Mouse (Mus musculus): Measurements from ENCODE around the gene Plp2. TPM values are rescaled to one million over a fixed set of nuclear protein-coding genes. Genes with fewer than 3 reads are reported as not detected.

Gene Plp2
- polyA plus RNA-seq, 1 experiment from 2014 or later, result 21.1 TPM

GRCm38 (mm10) chrX:7680864-7681263, 9.7 kb upstream of the Plp2 start, which contains the start of gene Magix:
TSS of gene Magix (minus strand) at chrX:7681251.
- H3K27me3 ChIP-seq (replicated peaks; ENCODE audit: control insufficient read depth, insufficient read depth, low read length), result no peaks in the 10 kb centered on the region
- H3K9me3 ChIP-seq (ENCODE audit: control insufficient read depth, low read length), result no peaks in the 10 kb centered on the region
- H3K4me2 ChIP-seq (ENCODE audit: low read length), result peak within 1 kb of the TSS; percentile 53
- no peaks in the 10 kb centered on the region for H3K36me3 ChIP-seq (ENCODE audit: control insufficient read depth, insufficient read depth, low read length)
- H3K4me1 ChIP-seq (ENCODE audit: control insufficient read depth, insufficient read depth, low read depth, low read length), result no peaks in the 10 kb centered on the region
- no peak within 1 kb of the TSS for H3K9ac ChIP-seq (ENCODE audit: low read depth, low read length)
- WGBS, result 69% methylated on average over 14 of the region's 14 CpGs
- no peak within 1 kb of the TSS for H3K27ac ChIP-seq (ENCODE audit: low read depth, low read length)
- H3K4me3 ChIP-seq (ENCODE audit: low read length), result peak within 1 kb of the TSS; percentile 31; the same call in 1 of the 2 replicates
- ATAC-seq, result no peak

- Histone ChIP-seq H3K4me3 (ENCODE audit: low read length) (peak overlapping the region; percentile 31), H3K9ac (ENCODE audit: low read depth, low read length) (peak overlapping the region; percentile 41; the same call in 1 of the 2 replicates), H3K4me1 (ENCODE audit: control insufficient read depth, insufficient read depth, low read depth, low read length) (no peaks in the 10 kb centered on the region), H3K4me2 (ENCODE audit: low read length) (peak overlapping the region; percentile 53), H3K27me3 (replicated peaks; ENCODE audit: control insufficient read depth, insufficient read depth, low read length) (no peaks in the 10 kb centered on the region), H3K36me3 (ENCODE audit: control insufficient read depth, insufficient read depth, low read length) (no peaks in the 10 kb centered on the region), H3K27ac (ENCODE audit: low read depth, low read length) (no peak overlapping the region), H3K9me3 (ENCODE audit: control insufficient read depth, low read length) (no peaks in the 10 kb centered on the region)
- 28% methylated on average over 12 of the region's 12 CpGs for WGBS
- ATAC-seq, result peak; percentile 44; the same call in 1 of the 2 replicates
These were observed 8.8 kb upstream of the Plp2 start for GRCm38 (mm10) chrX:7680057-7680412.

- 18% methylated on average over 27 of the region's 27 CpGs for WGBS
- Histone ChIP-seq H3K36me3 (ENCODE audit: control insufficient read depth, insufficient read depth, low read length) (no peaks in the 10 kb centered on the region), H3K4me2 (ENCODE audit: low read length) (peak overlapping the region; percentile 53), H3K4me1 (ENCODE audit: control insufficient read depth, insufficient read depth, low read depth, low read length) (no peaks in the 10 kb centered on the region), H3K9me3 (ENCODE audit: control insufficient read depth, low read length) (no peaks in the 10 kb centered on the region), H3K27me3 (replicated peaks; ENCODE audit: control insufficient read depth, insufficient read depth, low read length) (no peaks in the 10 kb centered on the region), H3K4me3 (ENCODE audit: low read length) (peak overlapping the region; percentile 31), H3K9ac (ENCODE audit: low read depth, low read length) (peak overlapping the region; percentile 41; the same call in 1 of the 2 replicates), H3K27ac (ENCODE audit: low read depth, low read length) (no peak overlapping the region)
- peak; percentile 94 for ATAC-seq
These were observed 8.3 kb upstream of the Plp2 start for GRCm38 (mm10) chrX:7679405-7680056.

- Histone ChIP-seq H3K9me3 (ENCODE audit: control insufficient read depth, low read length) (no peaks in the 10 kb centered on the region), H3K4me1 (ENCODE audit: control insufficient read depth, insufficient read depth, low read depth, low read length) (no peaks in the 10 kb centered on the region), H3K27ac (ENCODE audit: low read depth, low read length) (no peak overlapping the region), H3K4me3 (ENCODE audit: low read length) (no peak overlapping the region), H3K9ac (ENCODE audit: low read depth, low read length) (no peak overlapping the region), H3K36me3 (ENCODE audit: control insufficient read depth, insufficient read depth, low read length) (no peaks in the 10 kb centered on the region), H3K4me2 (ENCODE audit: low read length) (no peak overlapping the region), H3K27me3 (replicated peaks; ENCODE audit: control insufficient read depth, insufficient read depth, low read length) (no peaks in the 10 kb centered on the region)
- WGBS, result 44% methylated on average over 3 of the region's 3 CpGs
- ATAC-seq, result no peak
These were observed 7.8 kb upstream of the Plp2 start for GRCm38 (mm10) chrX:7678986-7679385.

- Histone ChIP-seq H3K9ac (ENCODE audit: low read depth, low read length) (peak overlapping the region; percentile 47), H3K27ac (ENCODE audit: low read depth, low read length) (no peak overlapping the region), H3K36me3 (ENCODE audit: control insufficient read depth, insufficient read depth, low read length) (no peaks in the 10 kb centered on the region), H3K27me3 (replicated peaks; ENCODE audit: control insufficient read depth, insufficient read depth, low read length) (no peaks in the 10 kb centered on the region), H3K9me3 (ENCODE audit: control insufficient read depth, low read length) (no peaks in the 10 kb centered on the region), H3K4me3 (ENCODE audit: low read length) (peak overlapping the region; percentile 26), H3K4me2 (ENCODE audit: low read length) (peak overlapping the region; percentile 55), H3K4me1 (ENCODE audit: control insufficient read depth, insufficient read depth, low read depth, low read length) (no peaks in the 10 kb centered on the region)
- WGBS, result 35% methylated on average over 10 of the region's 10 CpGs
- no peak for ATAC-seq
These were observed 3.8 kb upstream of the Plp2 start for GRCm38 (mm10) chrX:7675001-7675380.

GRCm38 (mm10) chrX:7674284-7675000, 3.3 kb upstream of the Plp2 start:
- Histone ChIP-seq H3K4me3 (ENCODE audit: low read length) (peak overlapping the region; percentile 26), H3K4me2 (ENCODE audit: low read length) (peak overlapping the region; percentile 55), H3K27ac (ENCODE audit: low read depth, low read length) (no peak overlapping the region), H3K27me3 (replicated peaks; ENCODE audit: control insufficient read depth, insufficient read depth, low read length) (no peaks in the 10 kb centered on the region), H3K4me1 (ENCODE audit: control insufficient read depth, insufficient read depth, low read depth, low read length) (no peaks in the 10 kb centered on the region), H3K9me3 (ENCODE audit: control insufficient read depth, low read length) (no peaks in the 10 kb centered on the region), H3K9ac (ENCODE audit: low read depth, low read length) (peak overlapping the region; percentile 47), H3K36me3 (ENCODE audit: control insufficient read depth, insufficient read depth, low read length) (no peaks in the 10 kb centered on the region)
- 32% methylated on average over 28 of the region's 28 CpGs for WGBS
- peak; percentile 48 for ATAC-seq

GRCm38 (mm10) chrX:7673578-7674281, 2.5 kb upstream of the Plp2 start:
- H3K36me3 ChIP-seq (ENCODE audit: control insufficient read depth, insufficient read depth, low read length), result no peaks in the 10 kb centered on the region
- WGBS, result 43% methylated on average over 12 of the region's 12 CpGs
- H3K9ac ChIP-seq (ENCODE audit: low read depth, low read length), result no peak overlapping the region
- no peak overlapping the region for H3K27ac ChIP-seq (ENCODE audit: low read depth, low read length)
- no peak overlapping the region for H3K4me2 ChIP-seq (ENCODE audit: low read length)
- no peak for ATAC-seq
- no peak overlapping the region for H3K4me3 ChIP-seq (ENCODE audit: low read length)
- no peaks in the 10 kb centered on the region for H3K9me3 ChIP-seq (ENCODE audit: control insufficient read depth, low read length)
- no peaks in the 10 kb centered on the region for H3K4me1 ChIP-seq (ENCODE audit: control insufficient read depth, insufficient read depth, low read depth, low read length)
- H3K27me3 ChIP-seq (replicated peaks; ENCODE audit: control insufficient read depth, insufficient read depth, low read length), result no peaks in the 10 kb centered on the region

- 54% methylated on average over 6 of the region's 6 CpGs for WGBS
- no peak overlapping the region for H3K4me2 ChIP-seq (ENCODE audit: low read length)
- no peaks in the 10 kb centered on the region for H3K9me3 ChIP-seq (ENCODE audit: control insufficient read depth, low read length)
- H3K27ac ChIP-seq (ENCODE audit: low read depth, low read length), result no peak overlapping the region
- no peak overlapping the region for H3K9ac ChIP-seq (ENCODE audit: low read depth, low read length)
- no peaks in the 10 kb centered on the region for H3K36me3 ChIP-seq (ENCODE audit: control insufficient read depth, insufficient read depth, low read length)
- no peak overlapping the region for H3K4me3 ChIP-seq (ENCODE audit: low read length)
- ATAC-seq, result no peak
- no peaks in the 10 kb centered on the region for H3K27me3 ChIP-seq (replicated peaks; ENCODE audit: control insufficient read depth, insufficient read depth, low read length)
- H3K4me1 ChIP-seq (ENCODE audit: control insufficient read depth, insufficient read depth, low read depth, low read length), result no peaks in the 10 kb centered on the region
These were observed 1.5 kb upstream of the Plp2 start for GRCm38 (mm10) chrX:7672739-7673138.

- H3K9me3 ChIP-seq (ENCODE audit: control insufficient read depth, low read length), result no peaks in the 10 kb centered on the region
- ATAC-seq, result peak; percentile 55
- no peak overlapping the region for H3K27ac ChIP-seq (ENCODE audit: low read depth, low read length)
- no peaks in the 10 kb centered on the region for H3K36me3 ChIP-seq (ENCODE audit: control insufficient read depth, insufficient read depth, low read length)
- no peaks in the 10 kb centered on the region for H3K27me3 ChIP-seq (replicated peaks; ENCODE audit: control insufficient read depth, insufficient read depth, low read length)
- peak overlapping the region; percentile 34 for H3K4me3 ChIP-seq (ENCODE audit: low read length)
- H3K9ac ChIP-seq (ENCODE audit: low read depth, low read length), result no peak overlapping the region; the same call in 1 of the 2 replicates
- H3K4me1 ChIP-seq (ENCODE audit: control insufficient read depth, insufficient read depth, low read depth, low read length), result no peaks in the 10 kb centered on the region
- WGBS, result 23% methylated on average over 13 of the region's 19 CpGs
- peak overlapping the region; percentile 51 for H3K4me2 ChIP-seq (ENCODE audit: low read length)
These were observed 754 bp downstream of the Plp2 start for GRCm38 (mm10) chrX:7670390-7670881.
